Mouse (Mus musculus): Measurements from ENCODE around the gene Hdac9.

DNA sequence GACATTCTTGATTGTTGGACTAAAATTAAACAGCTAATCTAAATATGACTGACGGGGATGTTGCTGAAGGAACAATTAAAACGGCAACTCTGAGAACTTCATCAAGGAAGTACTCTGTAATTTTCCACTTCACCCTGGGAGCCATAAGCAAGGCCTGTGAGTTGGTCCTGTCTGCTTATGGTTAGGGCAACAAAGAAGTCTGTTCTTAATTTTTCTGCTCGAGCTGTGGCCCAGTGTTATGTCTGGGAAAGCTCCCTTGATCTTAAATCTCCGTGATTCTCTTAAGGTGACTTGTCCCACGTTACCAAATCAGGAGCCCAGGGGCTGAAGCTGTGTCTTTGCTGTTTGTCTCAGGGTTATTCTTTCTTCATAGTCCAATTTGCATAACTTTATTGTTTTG lies 236.3 kb downstream of the Hdac9 start:
- no peak for TF ChIP-seq CTCF (IDR thresholded peaks at IDR 0.05; ENCODE audit: low read depth, low read length)
- TF ChIP-seq POLR2A (IDR thresholded peaks at IDR 0.05; ENCODE audit: borderline replicate concordance, low read depth, low read length) = no peak

All from bone marrow macrophage, adult 2 months (primary cell).